Mouse (Mus musculus): ENCODE data around the gene Wdr91. TPM values are rescaled to one million over a fixed set of nuclear protein-coding genes. Genes with fewer than 3 reads are reported as not detected.

Gene Wdr91
- total RNA-seq (2014; rRNA removed): 28.4 and 37.3 TPM in 2 replicates
- 11.8 and 14.6 TPM in 2 replicates for polyA plus RNA-seq (2015; fragmentation: Nextera tagmentation; extraction: Ambion mirVana)

- peak; percentile 50 for TF ChIP-seq CTCF (IDR thresholded peaks at IDR 0.05; ENCODE audit: low read depth)
- under 1% methylated on average over 51 of the region's 64 CpGs for WGBS
- Histone ChIP-seq H3K4me1 (ENCODE audit: insufficient read depth) (peaks cover 13% of the 10 kb centered on the region; the same call in 1 of the 2 replicates), H3K9me3 (ENCODE audit: low read length) (no peaks in the 10 kb centered on the region), H3K4me3 (ENCODE audit: low read depth, low read length) (peak within 1 kb of the TSS; percentile 85), H3K36me3 (ENCODE audit: insufficient read depth) (peaks cover 18% of the 10 kb centered on the region), H3K27me3 (ENCODE audit: insufficient read depth, low read length) (no peaks in the 10 kb centered on the region), H3K4me2 (ENCODE audit: low read depth) (peak within 1 kb of the TSS; percentile 62), H3K9ac (peak within 1 kb of the TSS; percentile 78), H3K27ac (ENCODE audit: low read depth, low read length) (peak within 1 kb of the TSS; percentile 90)
- DNase-seq (peak; percentile 95), ATAC-seq (peak; percentile 95)
Measured at GRCm38 (mm10) chr6:34910371-34911219, at the start of gene Wdr91. TSS of gene Wdr91 (minus strand) at chr6:34910876.

GRCm38 (mm10) chr6:34959131-34959530, 48.5 kb upstream of the Wdr91 start:
- no peaks in the 10 kb centered on the region for H3K27me3 ChIP-seq (ENCODE audit: insufficient read depth, low read length)
- TF ChIP-seq CTCF (IDR thresholded peaks at IDR 0.05; ENCODE audit: low read depth): no peak
- ATAC-seq (no peak), DNase-seq (no peak)
- no peak overlapping the region for H3K27ac ChIP-seq (ENCODE audit: low read depth, low read length)
- H3K4me3 ChIP-seq (ENCODE audit: low read depth, low read length): no peak overlapping the region
- no peak overlapping the region for H3K9ac ChIP-seq
- no peaks in the 10 kb centered on the region for H3K36me3 ChIP-seq (ENCODE audit: insufficient read depth)
- H3K4me2 ChIP-seq (ENCODE audit: low read depth): no peak overlapping the region
- WGBS: 90% methylated on average over 7 of the region's 7 CpGs
- no peaks in the 10 kb centered on the region for H3K9me3 ChIP-seq (ENCODE audit: low read length)
- no peaks in the 10 kb centered on the region for H3K4me1 ChIP-seq (ENCODE audit: insufficient read depth)

- peak overlapping the region; percentile 30; the same call in 1 of the 2 replicates for H3K4me2 ChIP-seq (ENCODE audit: low read depth)
- WGBS: 42% methylated on average over 8 of the region's 8 CpGs
- no peak overlapping the region for H3K4me3 ChIP-seq (ENCODE audit: low read depth, low read length)
- no peaks in the 10 kb centered on the region for H3K36me3 ChIP-seq (ENCODE audit: insufficient read depth)
- no peaks in the 10 kb centered on the region for H3K4me1 ChIP-seq (ENCODE audit: insufficient read depth)
- ATAC-seq (no peak), DNase-seq (no peak)
- H3K27ac ChIP-seq (ENCODE audit: low read depth, low read length): no peak overlapping the region
- no peaks in the 10 kb centered on the region for H3K27me3 ChIP-seq (ENCODE audit: insufficient read depth, low read length)
- H3K9ac ChIP-seq: no peak overlapping the region
- no peaks in the 10 kb centered on the region for H3K9me3 ChIP-seq (ENCODE audit: low read length)
- no peak for TF ChIP-seq CTCF (IDR thresholded peaks at IDR 0.05; ENCODE audit: low read depth)
Measured at GRCm38 (mm10) chr6:34955862-34956241, 45.2 kb upstream of the Wdr91 start.

- WGBS: 53% methylated on average over 18 of the region's 18 CpGs
Measured at GRCm38 (mm10) chr6:34954926-34955861, 44.5 kb upstream of the Wdr91 start.

GRCm38 (mm10) chr6:34951956-34952667, 41.4 kb upstream of the Wdr91 start:
- Histone ChIP-seq H3K9me3 (ENCODE audit: low read length) (no peaks in the 10 kb centered on the region), H3K27me3 (ENCODE audit: insufficient read depth, low read length) (no peaks in the 10 kb centered on the region), H3K4me1 (ENCODE audit: insufficient read depth) (no peaks in the 10 kb centered on the region), H3K4me2 (ENCODE audit: low read depth) (no peak overlapping the region), H3K27ac (ENCODE audit: low read depth, low read length) (no peak overlapping the region), H3K9ac (no peak overlapping the region), H3K4me3 (ENCODE audit: low read depth, low read length) (no peak overlapping the region), H3K36me3 (ENCODE audit: insufficient read depth) (no peaks in the 10 kb centered on the region)
- no peak for DNase-seq
- TF ChIP-seq CTCF (IDR thresholded peaks at IDR 0.05; ENCODE audit: low read depth): no peak
- ATAC-seq: no peak
- 76% methylated on average over 7 of the region's 7 CpGs for WGBS

More at GRCm38 (mm10) chr6:34954926-34955861, 44.5 kb upstream of the Wdr91 start:
- Histone ChIP-seq H3K4me2 (ENCODE audit: low read depth) (peak overlapping the region; percentile 30), H3K27me3 (ENCODE audit: insufficient read depth, low read length) (no peaks in the 10 kb centered on the region), H3K9ac (no peak overlapping the region), H3K36me3 (ENCODE audit: insufficient read depth) (no peaks in the 10 kb centered on the region), H3K4me3 (ENCODE audit: low read depth, low read length) (no peak overlapping the region), H3K4me1 (ENCODE audit: insufficient read depth) (no peaks in the 10 kb centered on the region), H3K27ac (ENCODE audit: low read depth, low read length) (no peak overlapping the region), H3K9me3 (ENCODE audit: low read length) (no peaks in the 10 kb centered on the region)
- peak; percentile 80 for ATAC-seq
- peak; percentile 33 for DNase-seq
- TF ChIP-seq CTCF (IDR thresholded peaks at IDR 0.05; ENCODE audit: low read depth): peak; percentile 65

- no peak for TF ChIP-seq CTCF (IDR thresholded peaks at IDR 0.05; ENCODE audit: low read depth)
- Histone ChIP-seq H3K27ac (ENCODE audit: low read depth, low read length) (no peak overlapping the region), H3K4me2 (ENCODE audit: low read depth) (no peak overlapping the region), H3K36me3 (ENCODE audit: insufficient read depth) (no peaks in the 10 kb centered on the region), H3K9ac (no peak overlapping the region), H3K4me1 (ENCODE audit: insufficient read depth) (no peaks in the 10 kb centered on the region), H3K9me3 (ENCODE audit: low read length) (no peaks in the 10 kb centered on the region), H3K4me3 (ENCODE audit: low read depth, low read length) (no peak overlapping the region), H3K27me3 (ENCODE audit: insufficient read depth, low read length) (no peaks in the 10 kb centered on the region)
- WGBS: 89% methylated on average over 7 of the region's 7 CpGs
- ATAC-seq: no peak
- no peak for DNase-seq
Measured at GRCm38 (mm10) chr6:34951518-34951917, 40.8 kb upstream of the Wdr91 start.
